Mouse (Mus musculus): ENCODE measurements around the gene Sucnr1. TPM values are rescaled to one million over a fixed set of nuclear protein-coding genes. Genes with fewer than 3 reads are reported as not detected.
"Not testable (repeated sequence)": the region's sequence is repeated elsewhere in the genome, so short reads cannot be mapped to it uniquely, and the experiment has no call there.

Sucnr1 gene
- polyA plus RNA-seq, 1 experiment, result 0.82 TPM

GRCm38 (mm10) chr3:60097485-60097884 is 15.8 kb downstream of the Sucnr1 start:
- Histone ChIP-seq H3K27ac (ENCODE audit: insufficient read depth, low read depth, low read length) (no peak overlapping the region; the same call in 1 of the 2 replicates), H3K4me3 (ENCODE audit: low read depth, low read length) (no peak overlapping the region)
- no peak for TF ChIP-seq CTCF (IDR thresholded peaks at IDR 0.05; ENCODE audit: extremely low read depth, insufficient read length, insufficient replicate concordance, low read depth, low read length)

GRCm38 (mm10) chr3:60098521-60098920 is 16.9 kb downstream of the Sucnr1 start:
- 16% methylated on average over 1 of the region's 1 CpGs for WGBS
- peak overlapping the region; percentile 6; the same call in 1 of the 2 replicates for H3K27ac ChIP-seq (ENCODE audit: insufficient read depth, low read depth, low read length)
- peaks cover 12% of the 10 kb centered on the region; the same call in 1 of the 2 replicates for H3K4me1 ChIP-seq (ENCODE audit: control insufficient read depth, insufficient read depth, insufficient read length, low read length)
- H3K36me3 ChIP-seq (ENCODE audit: control insufficient read depth, insufficient read depth, low read length), result no peaks in the 10 kb centered on the region
- TF ChIP-seq POLR2A (IDR thresholded peaks at IDR 0.05; ENCODE audit: low read depth, low read length) (no peak), CTCF (IDR thresholded peaks at IDR 0.05; ENCODE audit: extremely low read depth, insufficient read length, insufficient replicate concordance, low read depth, low read length) (no peak)
- H3K27me3 ChIP-seq (ENCODE audit: control insufficient read depth, insufficient read depth, low read length), result no peaks in the 10 kb centered on the region
- H3K4me3 ChIP-seq (ENCODE audit: low read depth, low read length), result no peak overlapping the region

More at GRCm38 (mm10) chr3:60097485-60097884, 15.8 kb downstream of the Sucnr1 start:
- Histone ChIP-seq H3K4me1 (ENCODE audit: control insufficient read depth, insufficient read depth, insufficient read length, low read length) (peaks cover 12% of the 10 kb centered on the region; the same call in 1 of the 2 replicates), H3K27me3 (ENCODE audit: control insufficient read depth, insufficient read depth, low read length) (no peaks in the 10 kb centered on the region), H3K36me3 (ENCODE audit: control insufficient read depth, insufficient read depth, low read length) (no peaks in the 10 kb centered on the region)
- WGBS, result 25% methylated on average over 2 of the region's 2 CpGs

DNA sequence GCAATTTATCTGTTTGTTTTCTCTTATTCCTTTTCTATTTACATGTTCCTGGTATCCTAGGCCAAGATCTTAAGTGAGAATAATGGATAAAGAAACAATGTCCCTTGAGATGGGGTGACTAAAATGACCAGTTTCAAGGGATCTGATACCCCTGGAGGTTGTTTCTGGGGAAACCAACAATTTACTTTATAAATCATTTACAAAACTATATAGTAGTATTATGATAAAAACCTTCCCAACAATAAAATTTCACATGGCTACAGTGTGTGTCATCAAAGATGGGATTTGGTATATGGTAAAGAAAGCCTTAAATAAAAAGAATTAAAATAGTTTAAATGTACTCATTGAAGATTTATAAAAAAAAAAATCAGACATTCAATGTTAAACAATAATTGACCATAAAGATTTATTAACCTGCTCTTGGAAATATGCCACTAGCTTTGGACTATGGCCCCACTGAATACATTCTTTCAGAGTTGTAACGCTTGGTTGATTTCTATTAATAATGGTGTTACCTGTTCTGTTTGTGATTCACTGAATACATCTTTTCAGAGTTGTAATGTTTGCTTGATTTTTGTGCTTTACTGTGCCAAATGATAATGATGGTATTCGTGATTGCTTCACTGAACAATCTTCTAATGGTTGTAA is 22.9 kb downstream of the Sucnr1 start:
- H3K27me3 ChIP-seq (ENCODE audit: control insufficient read depth, insufficient read depth, low read length), result no peaks in the 10 kb centered on the region
- WGBS, result 25% methylated on average over 2 of the region's 2 CpGs
- no peaks in the 10 kb centered on the region for H3K36me3 ChIP-seq (ENCODE audit: control insufficient read depth, insufficient read depth, low read length)
- peak overlapping the region; percentile 67; the same call in 1 of the 2 replicates for H3K27ac ChIP-seq (ENCODE audit: insufficient read depth, low read depth, low read length)
- peaks cover 5% of the 10 kb centered on the region; the same call in 1 of the 2 replicates for H3K4me1 ChIP-seq (ENCODE audit: control insufficient read depth, insufficient read depth, insufficient read length, low read length)
- TF ChIP-seq CTCF (IDR thresholded peaks at IDR 0.05; ENCODE audit: extremely low read depth, insufficient read length, insufficient replicate concordance, low read depth, low read length) (no peak), POLR2A (IDR thresholded peaks at IDR 0.05; ENCODE audit: low read depth, low read length) (no peak)
- no peak overlapping the region for H3K4me3 ChIP-seq (ENCODE audit: low read depth, low read length)

GRCm38 (mm10) chr3:60106446-60106845 is 24.8 kb downstream of the Sucnr1 start:
- not testable (repeated sequence) for H3K27me3 ChIP-seq (ENCODE audit: control insufficient read depth, insufficient read depth, low read length); H3K4me1 ChIP-seq (ENCODE audit: control insufficient read depth, insufficient read depth, insufficient read length, low read length); H3K27ac ChIP-seq (ENCODE audit: insufficient read depth, low read depth, low read length); H3K36me3 ChIP-seq (ENCODE audit: control insufficient read depth, insufficient read depth, low read length); H3K4me3 ChIP-seq (ENCODE audit: low read depth, low read length)
- WGBS, result 66% methylated on average over 1 of the region's 1 CpGs

GRCm38 (mm10) chr3:60107736-60108135 is 26.1 kb downstream of the Sucnr1 start:
- Histone ChIP-seq H3K27me3 (ENCODE audit: control insufficient read depth, insufficient read depth, low read length) (no peaks in the 10 kb centered on the region), H3K27ac (ENCODE audit: insufficient read depth, low read depth, low read length) (no peak overlapping the region), H3K36me3 (ENCODE audit: control insufficient read depth, insufficient read depth, low read length) (no peaks in the 10 kb centered on the region), H3K4me3 (ENCODE audit: low read depth, low read length) (no peak overlapping the region), H3K4me1 (ENCODE audit: control insufficient read depth, insufficient read depth, insufficient read length, low read length) (peaks cover 10% of the 10 kb centered on the region; the same call in 1 of the 2 replicates)
- TF ChIP-seq POLR2A (IDR thresholded peaks at IDR 0.05; ENCODE audit: low read depth, low read length) (no peak), CTCF (IDR thresholded peaks at IDR 0.05; ENCODE audit: extremely low read depth, insufficient read length, insufficient replicate concordance, low read depth, low read length) (no peak)
- 83% methylated on average over 3 of the region's 3 CpGs for WGBS

GRCm38 (mm10) chr3:60108815-60109214 is 27.1 kb downstream of the Sucnr1 start:
- Histone ChIP-seq H3K27me3 (ENCODE audit: control insufficient read depth, insufficient read depth, low read length) (no peaks in the 10 kb centered on the region), H3K4me3 (ENCODE audit: low read depth, low read length) (no peak overlapping the region), H3K27ac (ENCODE audit: insufficient read depth, low read depth, low read length) (no peak overlapping the region), H3K36me3 (ENCODE audit: control insufficient read depth, insufficient read depth, low read length) (no peaks in the 10 kb centered on the region), H3K4me1 (ENCODE audit: control insufficient read depth, insufficient read depth, insufficient read length, low read length) (peaks cover 10% of the 10 kb centered on the region; the same call in 1 of the 2 replicates)
- TF ChIP-seq POLR2A (IDR thresholded peaks at IDR 0.05; ENCODE audit: low read depth, low read length) (no peak), CTCF (IDR thresholded peaks at IDR 0.05; ENCODE audit: extremely low read depth, insufficient read length, insufficient replicate concordance, low read depth, low read length) (no peak)

GRCm38 (mm10) chr3:60111135-60111710 is 29.6 kb downstream of the Sucnr1 start:
- no peak for TF ChIP-seq CTCF (IDR thresholded peaks at IDR 0.05; ENCODE audit: extremely low read depth, insufficient read length, insufficient replicate concordance, low read depth, low read length)
- no peak for TF ChIP-seq POLR2A (IDR thresholded peaks at IDR 0.05; ENCODE audit: low read depth, low read length)
- Histone ChIP-seq H3K27ac (ENCODE audit: insufficient read depth, low read depth, low read length) (no peak overlapping the region), H3K4me1 (ENCODE audit: control insufficient read depth, insufficient read depth, insufficient read length, low read length) (peaks cover 5% of the 10 kb centered on the region; the same call in 1 of the 2 replicates), H3K27me3 (ENCODE audit: control insufficient read depth, insufficient read depth, low read length) (no peaks in the 10 kb centered on the region), H3K4me3 (ENCODE audit: low read depth, low read length) (no peak overlapping the region), H3K36me3 (ENCODE audit: control insufficient read depth, insufficient read depth, low read length) (no peaks in the 10 kb centered on the region)
- WGBS, result 77% methylated on average over 4 of the region's 4 CpGs

Data from small intestine, adult 2 months (tissue).